26 mouse cellular contexts compared by ENCODE assay signal in the genomic region with DNA sequence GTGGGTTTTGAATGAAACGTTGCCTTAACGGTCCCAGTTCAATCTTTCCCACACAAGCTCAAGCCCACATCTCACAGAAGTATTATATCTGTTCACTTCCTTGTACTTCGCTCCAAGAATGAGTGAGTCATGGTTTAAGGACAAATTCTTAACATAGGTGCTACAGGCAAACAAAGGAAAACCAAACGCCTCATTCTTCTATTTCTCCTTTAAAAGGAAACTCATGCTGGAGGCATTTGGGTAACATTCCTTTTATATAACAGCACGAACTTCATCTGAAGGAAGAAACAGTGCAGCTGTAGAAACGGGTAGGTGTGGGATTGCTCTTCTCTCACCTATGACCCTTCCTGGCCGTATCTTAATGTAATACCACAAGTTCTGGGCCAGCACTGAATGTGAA.
DNase-seq lines count a peak whose midpoint lies in the region; ATAC-seq and TF ChIP-seq lines count a peak whose summit lies in the region.
"Had no signal": no experiment of that assay in that cellular context is flagged by ENCODE, and none has a peak within 500 bp of the region (broad histone marks: within the 10 kb centered on the region; RNA-seq: fewer than 3 reads in every experiment).

No protein-coding gene starts in this region.

- no peak for DNase-seq in lung, embryonic 14.5 days
- no peak for DNase-seq in lung, postnatal 10 days
- peak; percentile 17 for DNase-seq in NIH3T3 (ENCODE audit: low read depth)
- DNase-seq in adrenal gland, adult 18-20 months (ENCODE audit: low spot score in 2 of 2): no peak
- DNase-seq in cerebellum, postnatal 25 days: no peak
- no peak for DNase-seq in right cerebral cortex, postnatal 25 days
- DNase-seq: adrenal gland, postnatal 36 days; B cell, adult 2 months; cerebellum, adult 11-12 months; cerebellum, postnatal 14 days; embryo, embryonic 11 days; gastrocnemius, postnatal 14 days; kidney, adult 8-10 months; kidney, postnatal 36 days; retina, postnatal 1 day; right cerebral cortex, postnatal 4 days; thymus, adult 2 months had no signal

- 0 out of 2 replicates have a peak, but pooled peaks have one; percentile 44 for ATAC-seq in lung, embryonic 14.5 days (ENCODE audit: insufficient read depth)
- peak; percentile 74 for ATAC-seq in intestine, embryonic 16.5 days
- ATAC-seq in stomach, embryonic 16.5 days (ENCODE audit: insufficient read depth, low FRiP score): peak; percentile 73
- ATAC-seq: hindbrain, postnatal 0 days; liver, embryonic 12.5 days had no signal

- 53% methylated on average over 7 of the region's 7 CpGs for WGBS in lung, embryonic 14.5 days
- WGBS in intestine, embryonic 16.5 days: 57% methylated on average over 7 of the region's 7 CpGs
- 46% methylated on average over 7 of the region's 7 CpGs for WGBS in stomach, embryonic 16.5 days

- TF ChIP-seq CTCF in lung, embryonic 14.5 days (IDR thresholded peaks at IDR 0.05; ENCODE audit: low read depth): no peak

- no peak overlapping the region for H3K4me2 ChIP-seq in lung, embryonic 14.5 days
- H3K4me2 ChIP-seq in intestine, embryonic 16.5 days (ENCODE audit: low read depth, low read length): no peak overlapping the region
- no peak overlapping the region for H3K4me2 ChIP-seq in stomach, embryonic 16.5 days (ENCODE audit: low read depth, low read length)
- H3K4me2 ChIP-seq: forebrain, embryonic 12.5 days; limb, embryonic 12.5 days; liver, embryonic 12.5 days had no signal

- no peaks in the 10 kb centered on the region for H3K36me3 ChIP-seq in lung, embryonic 14.5 days (ENCODE audit: insufficient read depth)
- no peaks in the 10 kb centered on the region for H3K36me3 ChIP-seq in intestine, embryonic 16.5 days (ENCODE audit: control insufficient read depth, insufficient read depth, low read length)
- H3K36me3 ChIP-seq in stomach, embryonic 16.5 days (ENCODE audit: control insufficient read depth, insufficient read depth, low read length): no peaks in the 10 kb centered on the region
- H3K36me3 ChIP-seq: forebrain, embryonic 12.5 days; hindbrain, embryonic 10.5 days; limb, embryonic 12.5 days; liver, embryonic 12.5 days; midbrain, embryonic 10.5 days had no signal

- H3K27me3 ChIP-seq in lung, embryonic 14.5 days (ENCODE audit: insufficient read depth, low read length): no peaks in the 10 kb centered on the region
- H3K27me3 ChIP-seq in intestine, embryonic 16.5 days (replicated peaks; ENCODE audit: control insufficient read depth, insufficient read depth, low read length): no peaks in the 10 kb centered on the region
- H3K27me3 ChIP-seq in stomach, embryonic 16.5 days (ENCODE audit: control insufficient read depth, insufficient read depth, low read length): no peaks in the 10 kb centered on the region
- H3K27me3 ChIP-seq: forebrain, embryonic 12.5 days; limb, embryonic 12.5 days; liver, embryonic 12.5 days had no signal

- H3K4me1 ChIP-seq in lung, embryonic 14.5 days (ENCODE audit: insufficient read depth): peaks cover 10% of the 10 kb centered on the region; the same call in 1 of the 2 replicates
- H3K4me1 ChIP-seq in intestine, embryonic 16.5 days (ENCODE audit: control insufficient read depth, insufficient read depth, low read length): no peaks in the 10 kb centered on the region; the same call in 1 of the 2 replicates
- H3K4me1 ChIP-seq in stomach, embryonic 16.5 days (ENCODE audit: control insufficient read depth, insufficient read depth, low read length): peaks cover 4% of the 10 kb centered on the region; the same call in 1 of the 2 replicates
- H3K4me1 ChIP-seq: limb, embryonic 12.5 days; liver, embryonic 12.5 days had no signal

- no peak overlapping the region for H3K4me3 ChIP-seq in lung, embryonic 14.5 days (ENCODE audit: low read depth, low read length)
- H3K4me3 ChIP-seq in intestine, embryonic 16.5 days (ENCODE audit: low read length): no peak overlapping the region
- no peak overlapping the region for H3K4me3 ChIP-seq in stomach, embryonic 16.5 days (replicated peaks; ENCODE audit: low read length)
- H3K4me3 ChIP-seq: forebrain, embryonic 12.5 days; hindbrain, embryonic 10.5 days; limb, embryonic 12.5 days; liver, embryonic 12.5 days; midbrain, embryonic 10.5 days had no signal

- no peak overlapping the region for H3K9ac ChIP-seq in lung, embryonic 14.5 days
- H3K9ac ChIP-seq in intestine, embryonic 16.5 days (ENCODE audit: low read depth, low read length): no peak overlapping the region
- H3K9ac ChIP-seq in stomach, embryonic 16.5 days (ENCODE audit: low read length): no peak overlapping the region
- H3K9ac ChIP-seq: forebrain, embryonic 12.5 days; limb, embryonic 12.5 days; liver, embryonic 12.5 days had no signal

- no peaks in the 10 kb centered on the region for H3K9me3 ChIP-seq in lung, embryonic 14.5 days (ENCODE audit: low read depth, low read length)
- no peaks in the 10 kb centered on the region for H3K9me3 ChIP-seq in intestine, embryonic 16.5 days (ENCODE audit: control insufficient read depth, low read length)
- no peaks in the 10 kb centered on the region for H3K9me3 ChIP-seq in stomach, embryonic 16.5 days (replicated peaks; ENCODE audit: control insufficient read depth, low read length)
- H3K9me3 ChIP-seq: forebrain, embryonic 12.5 days; hindbrain, embryonic 10.5 days; limb, embryonic 12.5 days; liver, embryonic 12.5 days; midbrain, embryonic 10.5 days had no signal

- no peak overlapping the region for H3K27ac ChIP-seq in lung, embryonic 14.5 days (ENCODE audit: low read depth)
- no peak overlapping the region for H3K27ac ChIP-seq in intestine, embryonic 16.5 days (ENCODE audit: low read length)
- peak overlapping the region; percentile 59 for H3K27ac ChIP-seq in stomach, embryonic 16.5 days (ENCODE audit: low read length)
- H3K27ac ChIP-seq: forebrain, embryonic 12.5 days; hindbrain, embryonic 10.5 days; hindbrain, postnatal 0 days; limb, embryonic 12.5 days; liver, embryonic 12.5 days; macrophage; midbrain, embryonic 10.5 days had no signal
